Mouse (Mus musculus): ENCODE measurements around the gene Arel1.

GRCm38 (mm10) chr12:84962606-84963005 is 8.1 kb downstream of the Arel1 start:
- TF ChIP-seq CTCF (IDR thresholded peaks at IDR 0.05; ENCODE audit: low read depth) (no peak), EP300 (IDR thresholded peaks at IDR 0.05; ENCODE audit: low read depth) (peak; percentile 78)
